Mouse (Mus musculus) adrenal gland, postnatal 10 days (tissue): ENCODE results near the gene Synm. TPM values are rescaled to one million over a fixed set of nuclear protein-coding genes. Genes with fewer than 3 reads are reported as not detected.

Experiments used
- DNase-seq: peaks from one replicate; pipeline ENCODE4 v3.0.0; 2021; ENCODE audit warnings: mixed read lengths
- total RNA-seq, 2 experiments: library from RNA; stranded (reverse); gene quantifications; 2 replicates each; pipeline ENCODE4 v1.2.3; 2021

Synm gene
- total RNA-seq, 2 experiments from 2014 or later, result 5.9 to 10.9 TPM

DNA sequence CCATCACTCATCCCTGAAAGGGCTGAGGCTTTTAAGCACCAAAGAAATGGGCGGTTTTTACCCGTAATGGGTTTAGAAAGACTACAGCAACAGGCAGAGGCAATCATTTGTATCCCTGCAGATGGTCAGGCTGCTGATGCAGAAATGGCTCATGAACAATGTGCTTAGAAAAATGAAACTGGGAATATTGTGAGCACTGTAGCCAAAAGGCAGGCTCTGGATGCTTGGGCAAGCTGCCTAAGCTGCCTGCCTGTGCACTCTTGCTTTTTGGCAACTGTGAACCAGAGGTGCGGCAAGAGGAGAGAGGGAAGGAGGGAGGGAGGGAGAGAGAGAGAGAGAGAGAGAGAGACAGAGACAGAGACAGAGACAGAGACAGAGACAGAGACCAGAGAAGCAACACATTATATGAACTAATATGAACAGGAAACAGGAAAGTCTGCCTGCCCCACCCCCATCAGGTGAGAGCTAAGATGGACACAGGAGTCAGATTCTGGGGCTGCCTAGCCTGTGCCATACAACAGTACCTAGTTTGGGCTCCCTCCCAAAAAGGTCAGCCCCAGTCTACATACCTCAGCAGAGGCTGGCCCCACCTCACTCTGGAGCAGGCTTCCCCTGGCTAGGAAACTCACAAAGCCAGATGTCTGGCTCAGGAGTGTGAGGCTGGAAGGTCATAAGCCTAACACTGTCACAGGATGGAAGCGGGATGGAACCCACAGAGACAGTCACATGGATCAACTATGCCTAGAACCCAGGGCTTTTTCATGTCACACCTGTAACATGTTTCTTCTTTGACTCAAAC is 9.9 kb downstream of the Synm start:
- DNase-seq, result no peak

DNA sequence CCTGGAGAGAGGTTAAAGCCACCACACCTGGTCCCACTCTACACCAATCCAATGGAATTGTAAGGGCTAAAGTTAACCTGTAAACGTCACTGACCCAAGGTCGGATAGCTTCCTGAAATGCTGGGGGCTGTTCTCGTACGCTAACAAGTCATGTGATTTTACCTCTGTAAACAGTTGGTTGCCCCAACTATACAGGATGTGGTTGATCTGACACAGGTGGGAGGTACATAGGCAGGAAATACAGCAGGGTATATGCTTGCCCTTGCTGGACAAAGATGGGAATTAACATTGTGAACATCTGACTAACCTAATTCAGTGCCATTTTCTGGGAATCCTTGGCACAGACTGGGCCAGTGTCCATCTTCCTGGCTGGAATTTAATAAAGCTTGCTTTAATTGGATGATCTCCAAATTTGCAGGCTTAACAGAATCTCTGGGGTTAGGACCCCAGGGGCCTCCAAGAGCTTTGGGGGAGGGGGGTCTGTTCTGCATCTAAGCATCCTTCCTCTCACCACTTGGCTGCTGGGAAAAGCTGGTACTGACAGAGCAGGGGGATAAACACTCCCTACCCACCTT is 11.7 kb downstream of the Synm start:
- DNase-seq, result no peak

DNA sequence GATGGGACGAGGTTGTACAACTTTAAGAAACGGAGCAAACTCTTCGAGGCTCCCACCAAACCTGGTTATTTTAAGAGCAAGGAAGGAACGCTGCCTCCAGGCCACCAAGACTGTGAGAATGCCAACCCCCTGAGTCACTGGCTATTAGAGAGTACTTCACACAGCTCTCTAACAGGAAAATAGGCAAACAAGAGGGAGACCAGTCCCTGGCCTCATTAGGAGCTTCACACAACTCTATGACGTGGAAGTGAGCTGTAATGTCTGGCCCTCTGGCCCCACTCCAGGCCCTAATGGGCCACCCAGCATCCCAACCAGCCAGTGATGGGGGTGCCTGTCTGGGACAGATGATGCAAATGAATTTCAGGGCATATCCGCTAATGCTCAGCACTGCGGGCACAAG is 17.8 kb downstream of the Synm start:
- no peak for DNase-seq

DNA sequence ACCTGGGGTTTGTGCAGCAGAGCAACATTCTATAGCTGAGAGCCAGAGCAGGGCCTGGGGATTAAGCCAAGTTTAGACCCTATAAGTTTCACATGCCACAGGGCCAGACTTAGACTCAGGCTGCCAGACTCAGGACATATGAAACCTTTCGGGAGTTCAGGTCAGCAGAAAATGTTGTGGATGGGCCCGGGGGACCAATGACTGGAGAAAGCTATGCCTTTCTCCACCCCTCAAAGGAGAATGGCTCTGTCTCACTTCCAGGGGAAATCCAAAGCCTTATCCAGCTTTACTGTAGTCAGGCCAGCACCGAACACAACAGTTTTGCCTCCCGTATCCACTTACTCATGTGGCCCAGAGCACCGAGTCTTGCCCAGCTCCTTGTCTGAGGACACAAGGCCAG is 18.7 kb downstream of the Synm start:
- peak; percentile 20 for DNase-seq

DNA sequence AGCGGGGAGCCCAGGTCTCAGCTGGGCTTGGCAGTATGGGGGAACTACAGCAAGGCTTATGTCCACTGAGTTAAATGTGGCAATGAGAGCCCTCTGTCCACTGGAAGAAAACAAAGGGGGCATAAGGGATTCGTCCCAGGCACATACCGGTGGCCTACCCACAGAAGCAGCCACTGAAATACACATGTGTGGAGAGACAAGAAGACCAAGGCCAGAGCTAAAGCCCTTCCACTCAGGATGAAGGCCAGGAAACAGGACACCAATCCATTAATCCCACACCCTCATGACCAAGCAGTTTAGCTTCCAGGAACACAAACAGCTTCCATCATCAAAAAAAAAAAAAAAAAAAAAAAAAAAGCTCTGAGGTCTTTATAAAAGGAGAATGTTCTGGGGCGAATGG is 19.2 kb downstream of the Synm start:
- peak; percentile 22 for DNase-seq

DNA sequence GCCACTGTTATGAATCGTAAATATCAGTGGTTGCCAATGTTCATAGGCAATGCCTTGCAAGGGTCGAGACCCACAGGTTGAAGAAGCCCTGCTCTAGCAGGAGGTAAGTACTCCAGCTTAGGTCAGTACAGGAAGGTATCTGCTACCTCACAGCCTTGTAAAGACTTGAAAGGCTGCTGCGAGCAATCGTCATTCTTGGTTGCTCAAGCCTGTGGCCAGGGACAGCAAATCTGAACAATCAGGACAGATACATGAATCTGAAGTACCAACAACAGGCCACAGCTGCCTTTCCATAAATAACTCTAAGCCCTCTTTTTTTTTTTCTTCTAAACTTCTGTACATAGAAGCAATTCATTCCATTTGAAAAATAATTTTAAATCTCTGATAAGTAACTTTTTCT is 27.3 kb downstream of the Synm start:
- DNase-seq, result no peak

DNA sequence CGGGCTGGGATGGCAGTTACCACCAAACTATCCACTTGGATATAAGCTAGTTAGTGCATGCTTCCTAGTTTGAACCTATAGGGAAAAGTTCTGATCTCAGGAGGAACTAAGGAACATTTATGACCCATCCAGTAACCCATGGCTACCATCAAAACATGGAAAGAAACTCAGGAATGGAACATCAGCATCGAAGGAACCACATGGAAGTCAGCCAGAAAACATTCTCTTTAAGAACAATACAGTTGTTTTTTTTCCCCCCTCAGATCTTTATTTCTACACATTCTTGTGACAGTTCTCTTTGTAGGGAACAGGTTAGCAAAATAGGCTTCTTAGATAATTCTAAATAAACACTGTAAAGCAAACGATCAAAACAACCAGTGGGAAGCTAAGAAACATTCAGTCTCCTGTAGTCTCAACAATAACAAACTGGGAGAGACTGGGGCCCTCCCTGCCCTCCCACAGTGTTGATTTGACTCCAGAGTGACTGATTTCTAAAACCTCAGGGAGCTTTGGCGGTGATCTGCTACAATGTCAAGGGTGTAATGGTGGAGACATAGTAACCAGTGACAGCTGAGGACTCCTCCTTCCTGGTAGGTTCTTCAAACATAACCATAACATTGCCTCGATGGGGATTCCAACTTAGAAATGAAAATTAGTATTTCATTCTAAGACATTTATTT is 29.0 kb downstream of the Synm start:
- no peak for DNase-seq

DNA sequence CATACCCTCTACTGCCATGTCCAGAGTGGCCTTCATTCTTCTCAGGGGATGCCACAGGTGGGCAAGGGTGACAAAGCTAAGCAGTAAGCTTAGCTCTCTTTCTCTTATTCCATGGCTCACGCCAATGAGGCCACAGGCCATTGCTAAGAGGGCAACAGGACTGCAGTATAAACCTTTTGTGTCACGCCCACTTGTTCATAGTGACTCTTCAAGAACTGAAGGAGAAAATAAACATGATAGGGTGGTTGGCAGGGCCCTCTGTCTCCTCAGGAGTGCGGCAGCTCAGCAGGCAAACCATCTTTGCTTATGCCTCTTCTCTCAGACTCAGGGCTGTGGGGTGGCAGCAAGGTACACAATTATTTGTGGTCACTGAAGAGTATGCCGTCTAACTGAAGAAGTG is 30.7 kb downstream of the Synm start:
- DNase-seq, result no peak

DNA sequence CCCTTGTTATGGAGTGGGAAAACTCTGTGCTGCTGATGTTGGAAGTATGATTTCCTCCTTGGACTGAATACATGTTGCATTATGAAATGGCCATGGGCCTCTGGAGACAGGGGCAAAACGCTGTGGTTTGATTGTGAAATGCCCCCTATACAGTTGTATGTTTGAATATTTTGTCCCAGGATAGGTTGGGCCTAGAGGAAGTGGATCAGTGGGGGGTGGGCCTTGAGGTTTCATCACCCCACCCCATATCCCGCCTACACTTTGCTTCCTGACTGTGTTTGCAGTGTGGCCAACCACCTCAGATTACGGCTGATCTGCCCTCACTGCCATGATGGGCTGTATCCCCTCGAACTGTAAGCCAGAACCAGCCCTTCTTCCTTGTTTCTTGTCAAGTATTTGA is 31.3 kb downstream of the Synm start:
- DNase-seq, result no peak

DNA sequence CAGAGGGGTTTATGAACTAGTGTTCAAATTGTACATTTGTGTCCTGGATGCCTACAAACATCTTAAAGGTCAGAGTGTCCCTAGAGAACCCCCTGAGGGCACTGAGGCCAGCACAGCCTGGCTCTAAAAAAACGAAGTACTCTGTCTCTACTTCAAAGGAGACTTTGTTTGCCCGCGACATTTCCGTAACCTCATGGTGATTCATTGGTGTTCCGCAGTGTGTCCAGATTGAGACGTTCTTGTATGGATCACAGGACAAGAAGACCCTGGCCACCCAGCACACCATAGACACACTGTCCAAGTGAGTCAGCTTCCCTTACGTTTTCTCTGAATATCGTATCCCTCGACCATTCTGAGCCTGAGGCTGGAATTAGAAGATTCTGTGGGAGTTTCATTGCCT is 34.5 kb downstream of the Synm start:
- no peak for DNase-seq

DNA sequence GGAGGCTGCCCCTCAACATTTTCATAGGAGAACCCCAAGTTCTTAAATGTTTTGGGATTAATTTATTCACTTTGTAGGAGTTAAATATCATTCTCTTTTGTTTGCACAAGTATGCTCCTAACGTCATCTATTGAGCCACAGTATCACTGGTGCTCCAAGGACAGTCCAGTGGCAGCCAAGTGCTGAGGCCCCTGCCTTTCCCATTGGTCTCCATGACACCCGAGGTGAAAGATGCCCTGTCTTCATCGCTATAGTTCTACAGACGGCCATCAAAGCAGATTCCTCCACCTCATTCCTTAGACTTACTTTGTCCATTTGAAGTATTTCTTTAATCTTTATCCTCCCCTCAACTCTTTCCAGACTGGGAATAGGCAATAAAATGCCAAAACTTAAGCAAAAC is 35.0 kb downstream of the Synm start:
- DNase-seq, result peak; percentile 44

DNA sequence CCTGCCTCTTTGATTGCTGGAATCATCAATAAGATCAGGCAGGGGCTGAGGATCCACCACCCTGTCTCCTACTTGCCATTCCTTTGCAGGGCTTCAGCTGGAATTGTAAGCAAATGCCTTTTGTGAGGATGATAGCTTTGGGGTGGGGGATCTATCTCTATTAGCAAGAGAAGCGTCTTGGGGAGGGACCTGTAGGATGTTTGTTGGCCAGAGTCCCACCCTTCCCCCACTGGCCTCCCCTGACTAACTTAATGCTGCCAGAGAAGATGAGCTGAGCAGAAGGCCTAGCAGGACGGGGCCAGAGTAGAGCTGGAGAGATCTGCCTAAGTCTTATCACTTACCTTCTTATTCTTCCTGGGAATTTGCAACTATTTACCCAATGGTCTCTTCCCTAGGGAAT is 37.4 kb downstream of the Synm start:
- no peak for DNase-seq

DNA sequence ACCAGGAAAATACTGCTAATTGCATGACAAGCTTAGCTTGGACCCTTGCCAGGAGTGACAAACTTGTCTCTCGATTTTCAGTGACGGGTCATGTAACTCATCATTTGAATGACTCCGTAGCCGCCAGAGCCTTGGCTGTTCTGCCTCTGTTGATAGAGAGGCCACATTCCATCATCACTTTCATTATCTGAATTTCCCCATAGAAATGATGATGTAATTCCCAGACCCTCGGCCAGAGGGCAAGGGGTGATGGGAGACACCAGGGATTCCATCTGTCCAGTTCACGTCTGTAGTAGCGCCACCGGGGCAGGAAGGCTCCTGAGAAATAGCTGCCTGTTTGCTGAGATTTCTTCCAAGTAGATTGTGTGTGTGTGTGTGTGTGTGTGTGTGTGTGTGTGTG is 40.7 kb downstream of the Synm start:
- DNase-seq, result peak; percentile 44

DNA sequence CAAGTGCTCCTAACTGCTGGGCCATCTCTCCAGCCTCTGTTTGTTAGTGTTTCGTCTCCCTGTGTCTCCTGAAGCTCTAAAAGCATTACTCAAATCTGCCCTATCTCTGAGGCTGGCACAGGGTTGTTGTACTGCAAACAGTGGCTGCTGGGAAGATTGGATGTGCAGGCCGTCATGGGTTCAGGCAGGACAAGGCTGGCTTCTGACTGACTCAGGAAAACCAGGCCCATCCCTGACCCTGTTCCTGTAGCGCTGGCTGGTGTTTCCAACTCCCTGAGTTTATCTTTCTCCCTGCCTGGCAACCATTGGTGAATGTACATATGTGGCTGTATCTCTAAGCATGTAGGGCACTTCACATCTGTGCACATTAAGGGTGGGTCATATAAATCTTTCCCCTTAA is 42.0 kb downstream of the Synm start:
- DNase-seq, result peak; percentile 46

DNA sequence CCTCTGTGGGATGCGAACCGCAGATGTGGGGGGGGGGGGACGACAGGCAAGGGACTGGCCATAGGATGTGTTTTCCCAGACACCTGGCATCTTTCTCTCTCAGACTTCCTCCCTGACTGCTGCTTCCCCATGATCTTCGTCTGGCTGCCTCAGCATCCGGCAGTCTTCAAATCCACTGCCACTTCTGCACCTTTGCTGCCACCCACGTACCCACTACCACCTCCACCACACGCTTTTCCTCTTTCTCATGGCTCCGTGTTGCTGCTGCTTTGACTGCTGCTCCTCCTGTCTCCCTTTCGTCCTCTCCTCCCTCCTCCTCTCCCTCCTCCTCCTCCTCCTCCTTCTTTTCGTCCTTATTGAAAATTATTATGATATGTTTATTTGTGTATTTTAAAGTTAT is 42.6 kb downstream of the Synm start:
- DNase-seq, result no peak

DNA sequence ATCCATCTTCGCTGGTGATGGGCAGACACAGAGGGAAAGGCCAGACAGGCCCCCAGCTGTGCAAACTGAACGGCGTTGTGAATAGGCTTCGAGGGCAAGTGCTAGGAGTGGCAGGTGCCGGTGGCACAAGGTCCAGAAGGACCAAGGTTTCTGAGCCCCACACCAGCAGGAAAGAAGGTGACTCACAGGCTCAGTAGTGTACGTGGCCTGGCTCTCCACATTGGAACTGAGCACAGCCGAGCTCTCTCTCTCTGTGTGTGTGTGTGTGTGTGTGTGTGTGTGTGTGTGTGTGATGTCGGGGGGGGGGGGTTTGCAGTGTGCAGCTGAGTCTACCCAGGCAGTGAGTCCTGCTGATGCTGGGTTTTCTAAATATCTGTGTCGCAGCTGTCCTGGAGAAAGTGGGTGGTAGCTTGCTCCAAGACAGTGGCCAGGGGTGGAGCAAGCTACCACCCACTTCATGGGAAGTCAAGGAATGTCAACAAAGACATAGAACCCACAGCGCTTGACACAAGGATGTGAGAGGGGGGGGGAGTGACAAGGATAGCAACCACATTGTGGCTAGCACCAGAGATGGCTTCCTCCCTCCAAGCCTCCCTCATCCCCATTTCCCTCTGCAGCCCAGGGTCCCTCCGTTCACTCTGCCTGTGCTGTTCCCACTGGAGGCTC is 43.2 kb downstream of the Synm start:
- no peak for DNase-seq

DNA sequence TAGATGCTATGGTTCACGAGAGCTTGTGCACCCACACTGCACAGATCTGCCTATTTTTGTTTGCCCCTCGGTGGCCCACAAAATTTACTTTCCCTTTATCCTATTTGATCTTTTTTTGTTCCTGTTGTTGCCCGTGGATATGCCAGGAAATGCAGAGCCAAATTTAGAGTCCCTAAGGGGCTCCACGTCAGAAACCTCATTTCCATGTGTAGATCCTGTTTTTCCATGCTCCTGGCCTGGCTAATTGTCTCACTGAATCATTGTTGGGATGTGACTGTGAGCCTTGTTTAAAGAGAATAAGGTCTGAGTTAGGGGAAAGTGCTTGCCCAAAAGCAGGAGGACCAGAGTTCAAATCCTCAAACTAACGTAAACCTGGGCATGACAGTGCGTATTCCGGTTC is 44.4 kb downstream of the Synm start:
- peak; percentile 37 for DNase-seq

DNA sequence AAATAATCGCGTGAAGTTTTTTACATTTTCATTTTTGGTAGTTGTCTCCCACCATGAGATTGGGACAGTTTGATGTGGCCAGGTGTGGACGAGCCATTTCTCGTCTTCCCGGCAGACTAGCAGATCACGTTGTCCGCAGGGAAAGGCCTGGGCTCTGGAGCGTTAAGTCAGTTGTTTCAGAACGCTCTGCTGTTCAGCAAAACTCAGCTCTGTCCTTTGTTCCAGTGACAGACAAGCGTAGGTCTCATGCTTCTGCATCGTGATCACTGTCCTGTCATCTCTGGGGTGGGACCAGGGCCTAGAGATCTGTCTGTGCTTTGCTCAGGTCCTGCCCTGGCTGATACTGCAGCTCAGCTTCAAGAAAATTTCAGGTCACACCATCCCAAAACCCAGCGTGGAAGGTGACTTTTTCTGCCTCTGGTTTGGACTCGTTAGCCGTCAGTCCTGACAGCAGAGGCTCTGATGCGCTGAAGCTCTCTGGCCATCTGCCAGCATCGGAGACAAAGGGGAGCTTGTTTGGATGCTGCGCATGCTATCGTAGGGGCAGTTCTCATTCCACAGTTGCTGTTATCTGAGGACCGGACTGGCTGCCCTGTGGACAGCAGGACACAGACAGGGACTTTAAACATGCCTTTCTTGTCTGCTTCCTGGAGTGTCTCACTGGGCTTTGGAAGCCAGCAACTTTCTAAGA is 45.6 kb downstream of the Synm start:
- peak; percentile 34 for DNase-seq

DNA sequence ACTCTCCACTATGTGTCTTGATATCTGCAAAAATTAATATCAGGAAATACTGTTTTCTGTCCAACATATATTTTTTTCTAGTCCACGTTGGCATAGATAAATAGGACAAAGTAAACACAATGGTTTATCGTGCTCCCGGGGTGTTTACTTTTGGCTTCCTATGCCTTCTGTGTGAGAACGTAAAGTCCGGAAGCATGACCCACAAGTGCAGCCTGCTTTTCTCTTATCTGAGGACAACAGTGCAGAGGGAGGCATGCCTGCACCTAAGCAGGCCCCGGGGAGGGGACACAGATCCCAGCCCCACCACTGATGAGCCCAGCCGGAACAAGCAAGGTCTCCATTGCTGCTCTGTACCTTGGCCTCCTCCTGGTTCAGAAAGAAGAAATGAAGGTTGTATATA is 49.3 kb downstream of the Synm start:
- DNase-seq, result no peak

DNA sequence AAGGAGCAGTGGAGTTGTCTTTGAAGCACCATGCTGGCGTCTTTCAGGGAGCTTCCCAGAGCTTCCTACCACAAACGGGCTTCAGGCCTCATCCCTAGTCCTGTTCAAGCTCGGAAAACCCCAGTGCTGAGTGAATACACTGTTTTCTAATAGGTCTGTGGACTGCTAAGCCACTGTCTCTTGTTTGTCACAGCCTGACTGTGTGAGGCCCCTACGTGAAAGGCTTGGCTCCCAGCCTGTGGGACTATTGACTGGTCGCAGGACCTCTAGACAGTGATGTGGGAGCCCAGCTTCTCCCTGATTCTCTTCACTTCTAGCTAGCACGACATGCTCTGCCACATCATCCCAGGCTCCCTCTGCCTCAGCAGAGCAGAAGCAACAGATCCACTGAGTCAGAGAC is 51.4 kb downstream of the Synm start:
- no peak for DNase-seq

DNA sequence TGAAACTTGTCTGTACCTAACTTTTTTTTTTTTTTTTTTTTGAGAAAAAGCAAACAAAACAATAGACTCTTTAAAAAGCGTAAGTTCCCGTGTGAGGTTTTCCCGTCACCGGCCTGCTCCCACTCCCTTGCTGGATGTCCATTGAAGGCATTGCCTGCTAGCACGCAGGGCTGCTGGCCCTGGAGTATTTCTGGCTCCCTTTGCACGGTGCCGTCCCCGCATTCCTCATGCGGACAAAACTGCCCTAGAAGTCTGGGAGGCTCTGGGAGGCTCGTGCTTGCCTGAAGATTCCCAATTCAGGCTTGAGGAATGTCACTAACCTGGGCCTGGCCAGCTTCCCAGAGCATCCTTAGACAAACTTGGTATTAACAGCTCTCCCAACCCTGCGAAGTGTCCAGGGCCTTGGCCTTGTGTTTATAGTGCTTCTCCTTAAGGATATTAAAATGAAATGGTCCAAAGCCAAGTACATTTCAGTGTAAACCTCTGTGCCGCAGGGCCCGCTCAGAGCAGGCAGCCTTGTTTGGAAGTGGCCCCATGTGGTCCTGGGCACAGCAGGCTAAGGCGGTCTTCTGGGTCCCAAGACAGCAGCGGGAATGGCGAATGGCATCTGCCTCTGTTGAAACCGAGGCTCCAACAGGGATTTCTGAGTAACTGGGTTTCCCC is 58.2 kb downstream of the Synm start:
- no peak for DNase-seq

DNA sequence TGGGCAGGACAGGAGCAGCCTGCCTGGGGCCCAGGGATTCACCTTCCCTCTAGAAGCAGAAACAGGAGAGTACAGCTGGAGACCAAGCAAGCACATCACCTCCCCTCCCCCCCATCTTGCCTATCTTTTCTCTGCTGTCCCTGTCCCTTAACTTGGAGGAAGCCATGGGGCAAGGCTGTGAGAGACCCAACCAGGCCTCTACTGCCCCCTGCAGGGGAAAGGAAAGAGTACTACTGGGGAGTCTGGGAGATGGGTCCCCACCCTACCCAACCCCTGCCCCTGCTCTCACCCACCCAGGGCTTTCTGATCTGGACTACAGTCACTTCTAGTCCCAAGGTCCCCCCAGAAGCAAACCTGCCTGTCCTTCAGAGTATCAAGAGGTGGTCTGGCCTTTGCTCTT is 58.7 kb downstream of the Synm start:
- DNase-seq, result peak; percentile 73
